Mouse (Mus musculus) Patski (cell line): ENCODE measurements around the gene Tnpo3. TPM values are rescaled to one million over a fixed set of nuclear protein-coding genes. Genes with fewer than 3 reads are reported as not detected.

ENCODE experiments used
- ATAC-seq: fragments of 100-300 bp; one replicate; pipeline ENCODE4 v1.8.0; 2021
- CTCF ChIA-PET: fragments of 350-600 bp; sonication (Branson Sonifier 250); formaldehyde crosslinking; loops from one replicate; lab custom pipeline; 2022; ENCODE audit warnings: inconsistent platforms; lab: Charles Lee
- POLR2A ChIA-PET: fragments of 350-600 bp; sonication (Branson Sonifier 250); formaldehyde crosslinking; loops from one replicate; lab custom pipeline; 2022; ENCODE audit warnings: antibody characterized with exemption, inconsistent platforms; lab: Charles Lee
- DNase-seq: peaks from one replicate; pipeline ENCODE4 v3.0.0-alpha.2; 2011; ENCODE audit warnings: low read depth, low spot score
- H3K27me3 ChIP-seq: fragments of 371-371 bp; one replicate; pipeline ENCODE4 v1.5.1; 2021
- CTCF ChIP-seq: fragments of 100-300 bp; IDR thresholded peaks from one replicate; pipeline ENCODE4 v1.5.1; 2021
- in situ Hi-C: fragments of 300-500 bp; cut with MboI; formaldehyde crosslinking; loops from 3 replicates; pipeline ENCODE4 v1.11.1; 2018; ENCODE audit warnings: low pct_unique_long_range_greater_than_20kb, mixed read lengths
- polyA plus RNA-seq: library from polyadenylated mRNA; unstranded; gene quantifications from one replicate; pipeline ENCODE4 v1.2.3, GENCODE M21; 2021

Gene Tnpo3
- polyA plus RNA-seq, 1 experiment from 2014 or later: 72.2 TPM

- H3K27me3 ChIP-seq: peaks cover 3% of the 10 kb centered on the region
- no peak for DNase-seq
- TF ChIP-seq CTCF: peak; percentile 23
- POLR2A ChIA-PET: no interaction called here
- in situ Hi-C loops: no loop called here
- CTCF ChIA-PET: interaction anchor here (1.0 kb wide), 1 partner anchor 17 kb away, joined by 3 read pairs; no protein-coding TSS in a partner anchor
- ATAC-seq: no peak
Measured at GRCm38 (mm10) chr6:29637397-29638373, 28.0 kb upstream of the Tnpo3 start.

- POLR2A ChIA-PET: no interaction called here
- ATAC-seq (no peak), DNase-seq (no peak)
- peaks cover 3% of the 10 kb centered on the region for H3K27me3 ChIP-seq
- CTCF ChIA-PET: no interaction called here
- in situ Hi-C loops: no loop called here
- no peak for TF ChIP-seq CTCF
Measured at GRCm38 (mm10) chr6:29636322-29637092, 26.8 kb upstream of the Tnpo3 start.

GRCm38 (mm10) chr6:29634537-29634936 lies 24.9 kb upstream of the Tnpo3 start:
- ATAC-seq: no peak

GRCm38 (mm10) chr6:29632552-29633292 lies 23.0 kb upstream of the Tnpo3 start:
- TF ChIP-seq CTCF: no peak
- ATAC-seq (no peak), DNase-seq (no peak)
- H3K27me3 ChIP-seq: peaks cover 3% of the 10 kb centered on the region
- ChIA-PET POLR2A (no interaction called here), CTCF (interaction anchor here (0.6 kb wide), 1 partner anchor 17 kb away, joined by 3 read pairs; no protein-coding TSS in a partner anchor)
- in situ Hi-C loops: no loop called here

More at GRCm38 (mm10) chr6:29634537-29634936, 24.9 kb upstream of the Tnpo3 start:
- DNase-seq: no peak
- ChIA-PET CTCF (no interaction called here), POLR2A (no interaction called here)
- H3K27me3 ChIP-seq: peaks cover 3% of the 10 kb centered on the region
- no peak for TF ChIP-seq CTCF
- in situ Hi-C loops: no loop called here

GRCm38 (mm10) chr6:29631751-29632551 lies 22.3 kb upstream of the Tnpo3 start:
- no peak for TF ChIP-seq CTCF
- ChIA-PET CTCF (no interaction called here), POLR2A (no interaction called here)
- ATAC-seq (no peak), DNase-seq (no peak)
- peaks cover 3% of the 10 kb centered on the region for H3K27me3 ChIP-seq
- in situ Hi-C loops: no loop called here

GRCm38 (mm10) chr6:29630216-29630615 lies 20.5 kb upstream of the Tnpo3 start:
- in situ Hi-C loops: no loop called here
- ChIA-PET POLR2A (no interaction called here), CTCF (interaction anchor here (1.3 kb wide), 2 partner anchors 11 to 23 kb away, joined by 3 to 4 read pairs; no protein-coding TSS in a partner anchor)
- peaks cover 3% of the 10 kb centered on the region for H3K27me3 ChIP-seq
- ATAC-seq: no peak
- TF ChIP-seq CTCF: no peak
- no peak for DNase-seq

GRCm38 (mm10) chr6:29627756-29628155 lies 18.1 kb upstream of the Tnpo3 start:
- DNase-seq (no peak), ATAC-seq (no peak)
- in situ Hi-C loops: no loop called here
- POLR2A ChIA-PET: interaction anchor here (0.6 kb wide), 1 partner anchor 87 kb away, joined by 4 read pairs; no protein-coding TSS in a partner anchor
- CTCF ChIA-PET: no interaction called here
- TF ChIP-seq CTCF: no peak
- peaks cover 4% of the 10 kb centered on the region for H3K27me3 ChIP-seq

DNA sequence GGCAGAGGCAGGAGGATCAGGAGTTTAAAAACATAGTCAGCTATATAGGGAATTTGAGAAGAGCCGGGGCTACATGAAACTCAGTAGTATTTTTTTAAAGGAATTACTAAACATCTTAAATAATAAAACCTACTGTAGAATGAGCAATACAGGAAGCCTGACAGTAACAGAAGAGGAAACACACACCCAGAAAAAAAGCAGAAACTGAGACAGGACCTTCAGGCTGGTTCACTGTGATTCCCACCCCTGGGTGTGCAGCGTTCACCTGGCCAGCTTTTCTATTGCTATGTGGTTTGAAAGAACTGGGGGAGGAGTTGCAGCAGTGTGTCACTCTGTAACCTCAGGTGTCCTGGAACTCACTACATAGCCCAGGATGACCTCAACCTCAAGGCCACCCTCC lies 14.2 kb upstream of the Tnpo3 start:
- ChIA-PET CTCF (no interaction called here), POLR2A (no interaction called here)
- peaks cover 14% of the 10 kb centered on the region for H3K27me3 ChIP-seq
- ATAC-seq: no peak
- in situ Hi-C loops: loop anchor here (5.0 kb wide), 1 partner anchor 97 kb away; the partner anchor contains the start of gene Irf5
- no peak for TF ChIP-seq CTCF
- no peak for DNase-seq

DNA sequence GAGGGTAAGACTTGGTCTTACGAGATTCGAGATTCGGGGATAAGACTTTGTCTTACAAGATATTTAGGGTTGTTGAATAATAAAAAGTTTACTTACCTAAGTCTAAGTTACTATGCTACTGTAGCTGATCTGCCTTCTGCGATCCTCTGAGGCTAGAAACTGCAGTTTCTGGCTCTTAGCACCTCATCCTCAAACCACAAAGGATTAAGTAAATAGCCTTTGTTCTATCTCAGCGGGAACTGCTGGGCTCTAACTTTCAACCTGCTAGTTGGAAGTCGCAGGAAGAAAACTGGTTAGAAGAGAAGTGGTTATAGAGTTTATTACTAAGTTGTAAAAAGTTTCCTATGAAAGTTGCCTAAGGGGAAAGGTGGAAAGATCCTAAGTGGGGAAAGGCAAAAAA lies 12.6 kb upstream of the Tnpo3 start:
- CTCF ChIA-PET: no interaction called here
- DNase-seq (no peak), ATAC-seq (no peak)
- in situ Hi-C loops: loop anchor here (5.0 kb wide), 1 partner anchor 95 kb away; the partner anchor contains the start of gene Irf5
- POLR2A ChIA-PET: interaction anchor here (0.6 kb wide), 1 partner anchor 231 kb away, joined by 5 read pairs; no protein-coding TSS in a partner anchor
- peaks cover 27% of the 10 kb centered on the region for H3K27me3 ChIP-seq
- no peak for TF ChIP-seq CTCF
